Mouse (Mus musculus): Measurements from ENCODE around the gene Ankrd34c. TPM values are rescaled to one million over a fixed set of nuclear protein-coding genes. Genes with fewer than 3 reads are reported as not detected.
A peak's percentile ranks its signal among the peaks of the same experiment; 100 is the strongest.

Gene Ankrd34c
- total and polyA plus RNA-seq, 2 experiments: not detected

DNA sequence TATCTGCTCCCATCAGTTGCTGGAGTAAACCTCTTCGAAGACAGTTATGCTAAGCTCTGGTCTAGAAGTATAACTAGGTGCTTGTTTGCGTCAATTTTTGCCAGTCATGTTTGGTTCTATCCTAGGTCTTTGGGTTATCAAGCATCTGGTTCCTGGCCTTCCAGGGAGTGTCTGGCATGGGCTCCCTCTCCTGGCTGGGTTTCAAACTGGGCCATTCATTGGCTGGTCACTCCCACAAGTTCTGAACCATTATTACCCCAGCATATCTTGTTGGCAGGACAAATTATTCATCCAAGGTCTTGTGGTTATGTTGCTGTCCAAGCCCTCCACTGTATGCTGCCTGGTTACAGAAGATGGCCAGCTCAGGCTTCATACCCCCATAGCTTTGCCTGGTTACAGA is 44.6 kb downstream of the Ankrd34c start:
- no peak overlapping the region for H3K27ac ChIP-seq (replicated peaks; ENCODE audit: insufficient read depth, low read depth, low read length)
- H3K36me3 ChIP-seq (ENCODE audit: control insufficient read depth, insufficient read depth, low read length): peaks cover 5% of the 10 kb centered on the region
- H3K27me3 ChIP-seq (ENCODE audit: control insufficient read depth, insufficient read depth, low read length): no peaks in the 10 kb centered on the region
- H3K9ac ChIP-seq (ENCODE audit: low read depth, low read length): no peak overlapping the region
- no peak for TF ChIP-seq POLR2A (IDR thresholded peaks at IDR 0.05; ENCODE audit: extremely low read depth, insufficient read depth, low read length)
- no peak for TF ChIP-seq CTCF (IDR thresholded peaks at IDR 0.05; ENCODE audit: low read depth, low read length)
- DNase-seq (ENCODE audit: extremely low read depth, low read depth, low spot score): no peak
- 84% methylated on average over 2 of the region's 2 CpGs for WGBS
- no peak overlapping the region for H3K4me3 ChIP-seq (ENCODE audit: insufficient read depth, low read depth, low read length)
- H3K4me1 ChIP-seq (ENCODE audit: control insufficient read depth, insufficient read depth, low read length): no peaks in the 10 kb centered on the region
- H3K79me2 ChIP-seq (ENCODE audit: control insufficient read depth, insufficient read depth, low read length): no peaks in the 10 kb centered on the region

DNA sequence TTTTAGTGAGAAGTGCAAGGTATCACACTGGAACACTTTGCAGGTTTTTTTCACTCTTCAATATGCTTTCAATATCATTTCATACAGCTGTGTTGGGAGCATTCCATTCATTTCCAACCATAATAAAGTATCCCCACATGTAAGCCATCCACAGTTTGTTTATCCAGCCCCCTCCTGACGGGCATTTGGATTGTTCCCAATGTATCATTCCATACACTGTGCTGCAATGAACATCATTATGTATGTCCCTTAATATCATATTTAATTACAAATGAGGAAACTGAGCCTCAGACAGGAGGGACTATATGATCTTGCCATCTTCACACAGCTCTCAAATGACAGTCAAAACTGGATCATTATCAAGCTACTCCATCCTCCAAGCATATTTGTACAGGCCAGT is 49.1 kb downstream of the Ankrd34c start:
- Histone ChIP-seq H3K27me3 (ENCODE audit: control insufficient read depth, insufficient read depth, low read length) (no peaks in the 10 kb centered on the region), H3K4me1 (ENCODE audit: control insufficient read depth, insufficient read depth, low read length) (no peaks in the 10 kb centered on the region), H3K36me3 (ENCODE audit: control insufficient read depth, insufficient read depth, low read length) (no peaks in the 10 kb centered on the region), H3K27ac (replicated peaks; ENCODE audit: insufficient read depth, low read depth, low read length) (no peak overlapping the region), H3K79me2 (ENCODE audit: control insufficient read depth, insufficient read depth, low read length) (no peaks in the 10 kb centered on the region), H3K9ac (ENCODE audit: low read depth, low read length) (no peak overlapping the region), H3K4me3 (ENCODE audit: insufficient read depth, low read depth, low read length) (no peak overlapping the region)
- DNase-seq (ENCODE audit: extremely low read depth, low read depth, low spot score): no peak
- 57% methylated on average over 1 of the region's 1 CpGs for WGBS
- TF ChIP-seq CTCF (IDR thresholded peaks at IDR 0.05; ENCODE audit: low read depth, low read length) (no peak), POLR2A (IDR thresholded peaks at IDR 0.05; ENCODE audit: extremely low read depth, insufficient read depth, low read length) (no peak)

DNA sequence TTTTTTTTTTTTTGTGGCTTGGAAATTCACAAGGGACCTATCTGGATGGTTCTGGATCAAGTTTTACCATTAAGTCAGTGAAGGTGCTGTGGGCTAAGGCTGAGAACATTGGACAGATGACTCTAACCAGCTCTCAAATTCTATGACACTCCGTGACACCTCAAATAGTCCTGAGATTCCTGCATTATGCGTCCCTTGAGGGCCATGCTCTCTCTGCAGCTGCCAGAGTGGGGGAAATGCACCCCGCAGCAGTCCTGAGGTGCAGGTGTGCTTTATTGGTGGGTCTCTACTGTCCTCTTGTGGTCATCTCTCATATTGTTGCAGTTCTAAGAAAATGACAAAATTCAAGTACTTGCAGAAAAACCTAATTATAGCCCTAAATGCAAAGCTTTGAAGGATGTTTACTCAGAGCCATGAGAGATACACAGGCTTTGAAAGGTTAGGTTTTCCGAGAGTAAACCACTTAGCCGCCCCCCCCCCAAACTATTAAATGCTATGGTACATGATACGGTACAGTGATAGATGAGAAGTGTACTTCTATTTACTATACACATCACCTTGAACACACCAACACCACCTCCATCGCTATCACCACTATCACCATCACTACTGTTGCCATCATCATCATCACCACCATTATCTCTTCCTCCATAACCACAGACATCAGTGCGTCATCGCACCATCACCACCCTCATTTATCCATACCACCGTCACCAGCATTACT is 50.6 kb downstream of the Ankrd34c start:
- H3K27ac ChIP-seq (replicated peaks; ENCODE audit: insufficient read depth, low read depth, low read length): no peak overlapping the region
- no peaks in the 10 kb centered on the region for H3K27me3 ChIP-seq (ENCODE audit: control insufficient read depth, insufficient read depth, low read length)
- TF ChIP-seq CTCF (IDR thresholded peaks at IDR 0.05; ENCODE audit: low read depth, low read length): peak; percentile 42
- no peak for TF ChIP-seq POLR2A (IDR thresholded peaks at IDR 0.05; ENCODE audit: extremely low read depth, insufficient read depth, low read length)
- no peak overlapping the region for H3K9ac ChIP-seq (ENCODE audit: low read depth, low read length)
- no peaks in the 10 kb centered on the region for H3K4me1 ChIP-seq (ENCODE audit: control insufficient read depth, insufficient read depth, low read length)
- DNase-seq (ENCODE audit: extremely low read depth, low read depth, low spot score): no peak
- 54% methylated on average over 10 of the region's 10 CpGs for WGBS
- H3K36me3 ChIP-seq (ENCODE audit: control insufficient read depth, insufficient read depth, low read length): no peaks in the 10 kb centered on the region
- no peak overlapping the region for H3K4me3 ChIP-seq (ENCODE audit: insufficient read depth, low read depth, low read length)
- no peaks in the 10 kb centered on the region for H3K79me2 ChIP-seq (ENCODE audit: control insufficient read depth, insufficient read depth, low read length)

DNA sequence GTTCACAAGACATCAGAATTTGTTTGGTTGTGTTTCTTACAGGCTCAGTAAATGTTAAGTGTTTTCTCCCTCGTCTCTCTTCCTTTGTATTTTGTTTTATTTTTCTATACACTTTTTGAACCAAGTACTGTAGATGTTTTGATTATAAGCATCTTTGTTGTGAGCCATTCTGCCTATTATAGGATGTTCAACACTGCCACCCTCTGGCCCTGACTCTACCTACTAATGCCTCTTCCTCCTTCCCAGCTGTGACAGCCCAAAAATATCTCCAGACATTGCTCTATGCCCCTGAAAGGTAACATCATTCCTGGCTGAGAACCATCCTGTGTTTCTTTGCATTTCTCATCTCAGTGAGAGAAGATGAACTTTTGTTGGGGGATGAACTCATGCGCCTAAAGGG is 52.0 kb downstream of the Ankrd34c start:
- no peak for TF ChIP-seq CTCF (IDR thresholded peaks at IDR 0.05; ENCODE audit: low read depth, low read length)
- no peak for TF ChIP-seq POLR2A (IDR thresholded peaks at IDR 0.05; ENCODE audit: extremely low read depth, insufficient read depth, low read length)
- DNase-seq (ENCODE audit: extremely low read depth, low read depth, low spot score): no peak
- 63% methylated on average over 2 of the region's 2 CpGs for WGBS
- H3K27ac ChIP-seq (replicated peaks; ENCODE audit: insufficient read depth, low read depth, low read length): no peak overlapping the region
- no peaks in the 10 kb centered on the region for H3K4me1 ChIP-seq (ENCODE audit: control insufficient read depth, insufficient read depth, low read length)
- H3K36me3 ChIP-seq (ENCODE audit: control insufficient read depth, insufficient read depth, low read length): no peaks in the 10 kb centered on the region
- no peaks in the 10 kb centered on the region for H3K79me2 ChIP-seq (ENCODE audit: control insufficient read depth, insufficient read depth, low read length)
- no peak overlapping the region for H3K4me3 ChIP-seq (ENCODE audit: insufficient read depth, low read depth, low read length)
- no peaks in the 10 kb centered on the region for H3K27me3 ChIP-seq (ENCODE audit: control insufficient read depth, insufficient read depth, low read length)
- no peak overlapping the region for H3K9ac ChIP-seq (ENCODE audit: low read depth, low read length)

DNA sequence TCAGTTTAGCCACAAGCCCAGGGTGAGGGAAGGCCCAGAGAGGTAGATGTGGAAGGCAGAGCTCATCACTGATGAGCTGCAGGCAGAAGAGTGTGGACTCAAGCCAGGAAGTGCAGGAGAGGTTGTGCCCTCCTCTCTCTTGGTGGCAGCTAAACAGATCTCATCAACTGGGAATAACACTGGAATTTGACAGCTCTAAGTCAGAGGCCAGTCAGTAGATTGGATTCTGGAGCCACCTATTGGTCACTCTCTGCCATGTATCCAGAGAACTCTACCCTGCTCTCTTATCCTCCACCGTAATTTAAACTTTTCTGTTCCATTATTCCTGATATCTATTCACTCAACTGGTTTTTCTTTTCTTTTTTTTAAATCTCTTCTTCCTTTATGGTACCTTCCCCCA is 59.3 kb downstream of the Ankrd34c start:
- TF ChIP-seq POLR2A (IDR thresholded peaks at IDR 0.05; ENCODE audit: extremely low read depth, insufficient read depth, low read length) (no peak), CTCF (IDR thresholded peaks at IDR 0.05; ENCODE audit: low read depth, low read length) (no peak; the same call in 1 of the 2 replicates)
- Histone ChIP-seq H3K27me3 (ENCODE audit: control insufficient read depth, insufficient read depth, low read length) (no peaks in the 10 kb centered on the region), H3K4me1 (ENCODE audit: control insufficient read depth, insufficient read depth, low read length) (no peaks in the 10 kb centered on the region), H3K27ac (replicated peaks; ENCODE audit: insufficient read depth, low read depth, low read length) (no peak overlapping the region), H3K79me2 (ENCODE audit: control insufficient read depth, insufficient read depth, low read length) (no peaks in the 10 kb centered on the region), H3K36me3 (ENCODE audit: control insufficient read depth, insufficient read depth, low read length) (no peaks in the 10 kb centered on the region), H3K4me3 (ENCODE audit: insufficient read depth, low read depth, low read length) (no peak overlapping the region), H3K9ac (ENCODE audit: low read depth, low read length) (no peak overlapping the region)
- no peak for DNase-seq (ENCODE audit: extremely low read depth, low read depth, low spot score)
- WGBS: 43% methylated on average over 1 of the region's 1 CpGs

Other genes with a start within 250 kb of the Ankrd34c start
- gene Minar1, start 115.3 kb downstream of the Ankrd34c start, total RNA-seq (2014; rRNA removed): not detected in 2 replicates
- not detected in 2 replicates for gene Minar1, start 115.3 kb downstream of the Ankrd34c start, polyA plus RNA-seq (2012; rRNA removed)
- 24.3 and 26.6 TPM in 2 replicates for gene Tmed3, start 33.4 kb downstream of the Ankrd34c start, total RNA-seq (2014; rRNA removed)
- gene Tmed3, start 33.4 kb downstream of the Ankrd34c start, polyA plus RNA-seq (2012; rRNA removed): 29.7 and 42.0 TPM in 2 replicates
- gene Rasgrf1, start 171.4 kb upstream of the Ankrd34c start, total RNA-seq (2014; rRNA removed): 0.07 and 0.09 TPM in 2 replicates
- gene Rasgrf1, start 171.4 kb upstream of the Ankrd34c start, polyA plus RNA-seq (2012; rRNA removed): not detected in 2 replicates

All from liver, adult 2 months (tissue).